Mouse (Mus musculus): Measurements from ENCODE around the gene Sla2.

- TF ChIP-seq POLR2A (IDR thresholded peaks at IDR 0.05; ENCODE audit: low read depth, low read length) (no peak), CTCF (IDR thresholded peaks at IDR 0.05; ENCODE audit: borderline replicate concordance, insufficient read depth, low read length) (peak; percentile 15; the same call in 1 of the 2 replicates)
Observed at GRCm38 (mm10) chr2:156903367-156903766, 16.4 kb upstream of the Sla2 start.
